Mouse (Mus musculus) midbrain, embryonic 10.5 days (tissue): ENCODE measurements around the gene Rlbp1. TPM values are rescaled to one million over a fixed set of nuclear protein-coding genes. Genes with fewer than 3 reads are reported as not detected.

Source experiments
- DNase-seq: peaks from one replicate; pipeline ENCODE4 v3.0.0-alpha.2; 2017; ENCODE audit warnings: low spot score
- H3K27ac ChIP-seq: fragments of 300-500 bp; sonication (generic); replicated peaks from 2 replicates; pipeline ENCODE4 v1.5.1; 2016; ENCODE audit warnings: mild to moderate bottlenecking
- H3K27me3 ChIP-seq: fragments of 300-500 bp; sonication (generic); 2 replicates; pipeline ENCODE4 v1.6.1; 2016; ENCODE audit warnings: low read depth, mild to moderate bottlenecking; ENCODE audit not compliant: poor library complexity, severe bottlenecking
- H3K36me3 ChIP-seq: fragments of 300-500 bp; sonication (generic); 2 replicates; pipeline ENCODE4 v1.6.1; 2016; ENCODE audit warnings: mild to moderate bottlenecking, moderate library complexity
- H3K4me1 ChIP-seq: fragments of 300-500 bp; sonication (generic); 2 replicates; pipeline ENCODE4 v1.6.1; 2016
- H3K4me3 ChIP-seq: fragments of 300-500 bp; sonication (generic); 2 replicates; pipeline ENCODE4 v1.5.1; 2016; ENCODE audit warnings: mild to moderate bottlenecking, moderate library complexity
- H3K9me3 ChIP-seq: fragments of 300-500 bp; sonication (generic); replicated peaks from 2 replicates; pipeline ENCODE4 v1.6.1; 2016; ENCODE audit warnings: mild to moderate bottlenecking
- WGBS: fragments of 180-500 bp; shearing (Covaris S2); methylation state at CpG from one replicate; pipeline ENCODE4 v1.1.7; 2016; 5-methylcytosine and 5-hydroxymethylcytosine counted together
- polyA plus RNA-seq: library from polyadenylated mRNA; unstranded; fragments of >200 nt; fragmentation: Nextera tagmentation; extraction: Ambion mirVana; gene quantifications from 2 replicates; pipeline ENCODE4 v1.2.1, GENCODE M21; 2016

Rlbp1 gene
- 0.31 and 0.91 TPM in 2 replicates for polyA plus RNA-seq

- WGBS: 56% methylated on average over 16 of the region's 16 CpGs
Measured at GRCm38 (mm10) chr7:79386422-79387133, at the start of gene Rlbp1. TSS of gene Rlbp1 (minus strand) at chr7:79387048.

GRCm38 (mm10) chr7:79428243-79428642 is 41.4 kb upstream of the Rlbp1 start:
- 53% methylated on average over 5 of the region's 5 CpGs for WGBS
- H3K9me3 ChIP-seq: no peaks in the 10 kb centered on the region
- H3K27ac ChIP-seq: no peak overlapping the region
- H3K4me1 ChIP-seq: peaks cover 10% of the 10 kb centered on the region
- H3K36me3 ChIP-seq: peaks cover 53% of the 10 kb centered on the region
- no peak overlapping the region for H3K4me3 ChIP-seq
- no peak for DNase-seq
- H3K27me3 ChIP-seq: no peaks in the 10 kb centered on the region

More at GRCm38 (mm10) chr7:79386422-79387133, at the start of gene Rlbp1:
- no peaks in the 10 kb centered on the region for H3K9me3 ChIP-seq
- no peaks in the 10 kb centered on the region for H3K36me3 ChIP-seq
- H3K4me3 ChIP-seq: no peak within 1 kb of the TSS
- peak within 1 kb of the TSS; percentile 63; the same call in 1 of the 2 replicates for H3K27ac ChIP-seq
- peaks cover 6% of the 10 kb centered on the region; the same call in 1 of the 2 replicates for H3K27me3 ChIP-seq
- no peak for DNase-seq
- H3K4me1 ChIP-seq: peaks cover 16% of the 10 kb centered on the region

GRCm38 (mm10) chr7:79425804-79426203 is 39.0 kb upstream of the Rlbp1 start:
- 78% methylated on average over 10 of the region's 10 CpGs for WGBS
- no peak for DNase-seq
- Histone ChIP-seq H3K27ac (no peak overlapping the region), H3K4me3 (no peak overlapping the region), H3K36me3 (peaks cover 62% of the 10 kb centered on the region), H3K27me3 (no peaks in the 10 kb centered on the region), H3K4me1 (peaks cover 10% of the 10 kb centered on the region), H3K9me3 (no peaks in the 10 kb centered on the region)

GRCm38 (mm10) chr7:79422876-79423275 is 36.0 kb upstream of the Rlbp1 start:
- H3K36me3 ChIP-seq: peaks cover 84% of the 10 kb centered on the region
- no peak overlapping the region for H3K27ac ChIP-seq
- DNase-seq: no peak
- no peak overlapping the region for H3K4me3 ChIP-seq
- H3K4me1 ChIP-seq: peaks cover 5% of the 10 kb centered on the region
- no peaks in the 10 kb centered on the region for H3K27me3 ChIP-seq
- WGBS: 95% methylated on average over 10 of the region's 10 CpGs
- no peaks in the 10 kb centered on the region for H3K9me3 ChIP-seq

- Histone ChIP-seq H3K36me3 (peaks cover 78% of the 10 kb centered on the region), H3K27ac (no peak overlapping the region), H3K4me1 (no peaks in the 10 kb centered on the region), H3K27me3 (no peaks in the 10 kb centered on the region), H3K4me3 (no peak overlapping the region), H3K9me3 (no peaks in the 10 kb centered on the region)
- no peak for DNase-seq
- 92% methylated on average over 7 of the region's 7 CpGs for WGBS
Measured at GRCm38 (mm10) chr7:79419950-79420349, 33.1 kb upstream of the Rlbp1 start.

- H3K36me3 ChIP-seq: peaks cover 56% of the 10 kb centered on the region
- H3K27me3 ChIP-seq: no peaks in the 10 kb centered on the region
- H3K4me1 ChIP-seq: peaks cover 16% of the 10 kb centered on the region
- no peak overlapping the region for H3K27ac ChIP-seq
- DNase-seq: no peak
- H3K4me3 ChIP-seq: no peak overlapping the region
- H3K9me3 ChIP-seq: no peaks in the 10 kb centered on the region
- WGBS: 94% methylated on average over 18 of the region's 18 CpGs
Measured at GRCm38 (mm10) chr7:79414449-79415375, 27.9 kb upstream of the Rlbp1 start.

- no peaks in the 10 kb centered on the region for H3K27me3 ChIP-seq
- no peak overlapping the region for H3K27ac ChIP-seq
- no peak for DNase-seq
- H3K4me3 ChIP-seq: no peak overlapping the region
- no peaks in the 10 kb centered on the region for H3K9me3 ChIP-seq
- H3K36me3 ChIP-seq: peaks cover 61% of the 10 kb centered on the region
- 91% methylated on average over 3 of the region's 3 CpGs for WGBS
- H3K4me1 ChIP-seq: no peaks in the 10 kb centered on the region
Measured at GRCm38 (mm10) chr7:79400296-79400695, 13.4 kb upstream of the Rlbp1 start.

- WGBS: 72% methylated on average over 12 of the region's 12 CpGs
- H3K9me3 ChIP-seq: no peaks in the 10 kb centered on the region
- no peak overlapping the region for H3K27ac ChIP-seq
Measured at GRCm38 (mm10) chr7:79398971-79399370, 12.1 kb upstream of the Rlbp1 start.

GRCm38 (mm10) chr7:79398426-79398825 is 11.6 kb upstream of the Rlbp1 start:
- WGBS: 91% methylated on average over 8 of the region's 8 CpGs
- Histone ChIP-seq H3K27ac (no peak overlapping the region), H3K9me3 (no peaks in the 10 kb centered on the region), H3K36me3 (peaks cover 53% of the 10 kb centered on the region), H3K27me3 (no peaks in the 10 kb centered on the region), H3K4me3 (no peak overlapping the region), H3K4me1 (peaks cover 4% of the 10 kb centered on the region; the same call in 1 of the 2 replicates)
- DNase-seq: no peak

More at GRCm38 (mm10) chr7:79398971-79399370, 12.1 kb upstream of the Rlbp1 start:
- no peak overlapping the region for H3K4me3 ChIP-seq
- H3K36me3 ChIP-seq: peaks cover 57% of the 10 kb centered on the region
- no peaks in the 10 kb centered on the region for H3K27me3 ChIP-seq
- H3K4me1 ChIP-seq: peaks cover under 1% of the 10 kb centered on the region; the same call in 1 of the 2 replicates
- DNase-seq: no peak

GRCm38 (mm10) chr7:79397446-79397963 is 10.7 kb upstream of the Rlbp1 start:
- no peaks in the 10 kb centered on the region for H3K27me3 ChIP-seq
- no peak overlapping the region for H3K4me3 ChIP-seq
- H3K27ac ChIP-seq: no peak overlapping the region
- WGBS: 91% methylated on average over 10 of the region's 10 CpGs
- peaks cover 11% of the 10 kb centered on the region for H3K4me1 ChIP-seq
- no peak for DNase-seq
- H3K9me3 ChIP-seq: no peaks in the 10 kb centered on the region
- peaks cover 44% of the 10 kb centered on the region for H3K36me3 ChIP-seq

GRCm38 (mm10) chr7:79395186-79395585 is 8.3 kb upstream of the Rlbp1 start:
- H3K36me3 ChIP-seq: peaks cover 26% of the 10 kb centered on the region
- WGBS: 93% methylated on average over 7 of the region's 7 CpGs
- no peak for DNase-seq
- H3K27ac ChIP-seq: no peak overlapping the region
- H3K27me3 ChIP-seq: no peaks in the 10 kb centered on the region
- H3K4me1 ChIP-seq: peaks cover 21% of the 10 kb centered on the region
- no peaks in the 10 kb centered on the region for H3K9me3 ChIP-seq
- H3K4me3 ChIP-seq: no peak overlapping the region

GRCm38 (mm10) chr7:79394666-79395065 is 7.8 kb upstream of the Rlbp1 start:
- peaks cover 25% of the 10 kb centered on the region for H3K36me3 ChIP-seq
- H3K27me3 ChIP-seq: no peaks in the 10 kb centered on the region
- no peak for DNase-seq
- H3K4me3 ChIP-seq: no peak overlapping the region
- WGBS: 90% methylated on average over 7 of the region's 7 CpGs
- no peak overlapping the region for H3K27ac ChIP-seq
- peaks cover 21% of the 10 kb centered on the region for H3K4me1 ChIP-seq
- no peaks in the 10 kb centered on the region for H3K9me3 ChIP-seq
